Mouse (Mus musculus) MEL-GATA-1-ER (cell line): Measurements from ENCODE around the gene Plcg1.

Experiments
- DNase-seq: peaks from one replicate; pipeline ENCODE4 v3.0.0-alpha.2; 2012; ENCODE audit warnings: low read depth; ENCODE audit errors: extremely low read depth

Gene Plcg1

DNA sequence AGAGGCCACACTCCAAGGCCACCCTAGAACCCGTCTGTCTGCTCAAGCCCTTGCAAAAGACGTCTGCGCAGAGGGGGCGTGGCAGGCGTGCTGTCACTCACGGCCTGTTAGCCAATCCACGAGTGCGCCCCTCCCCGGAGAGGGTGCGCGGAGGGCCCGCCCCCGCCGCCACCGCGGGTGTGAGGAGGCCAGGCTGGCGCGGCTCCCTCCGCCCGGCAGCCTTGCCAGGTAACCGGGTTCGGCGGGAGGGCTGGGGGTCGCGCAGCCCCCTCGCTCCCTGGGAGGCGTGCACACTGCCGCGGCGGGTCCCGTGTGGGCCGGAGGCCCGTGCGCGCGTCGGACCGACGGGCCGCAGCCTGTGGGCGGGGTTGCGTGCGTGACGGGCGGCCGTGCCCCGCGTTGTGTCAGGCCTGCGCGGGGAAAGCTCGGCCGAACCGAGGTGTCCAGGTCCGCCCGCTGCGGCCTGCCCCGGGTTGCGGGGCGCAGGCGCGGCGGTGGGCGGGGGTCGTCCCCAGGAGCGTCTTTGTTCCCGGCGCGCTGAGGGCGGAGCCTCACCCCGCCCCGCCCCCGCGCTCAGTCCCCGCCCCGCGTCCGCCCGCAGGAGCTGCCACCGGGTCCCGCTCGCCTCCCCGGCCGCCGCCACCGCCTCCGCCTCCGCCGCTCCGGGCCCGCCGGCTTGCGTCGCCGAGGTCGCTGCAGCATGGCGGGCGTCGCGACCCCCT lies at the start of gene Plcg1:
Gene Plcg1, plus strand, starts transcription at position 184 of the 722 bp plus-strand sequence.
- peak; percentile 66 for DNase-seq

DNA sequence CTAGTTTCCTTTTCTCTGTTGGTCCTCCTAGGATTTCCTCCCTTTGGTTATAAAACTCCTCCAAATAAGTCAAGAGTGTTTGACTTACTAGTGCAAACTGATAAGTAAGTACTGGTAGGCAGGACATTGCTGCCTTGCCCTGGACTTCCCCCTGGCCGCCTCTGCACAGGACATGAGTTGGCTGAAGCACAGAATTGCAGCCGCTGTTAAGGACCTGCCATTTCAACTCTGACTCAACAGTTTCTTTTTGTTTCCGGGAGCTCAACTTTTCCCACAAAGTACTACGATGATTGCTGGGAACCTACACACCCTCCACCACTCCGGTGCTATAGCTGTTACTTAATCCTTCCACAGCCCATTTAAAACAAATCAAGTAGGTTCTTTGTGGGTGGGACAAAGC lies 30.8 kb upstream of the Plcg1 start:
- no peak for DNase-seq

DNA sequence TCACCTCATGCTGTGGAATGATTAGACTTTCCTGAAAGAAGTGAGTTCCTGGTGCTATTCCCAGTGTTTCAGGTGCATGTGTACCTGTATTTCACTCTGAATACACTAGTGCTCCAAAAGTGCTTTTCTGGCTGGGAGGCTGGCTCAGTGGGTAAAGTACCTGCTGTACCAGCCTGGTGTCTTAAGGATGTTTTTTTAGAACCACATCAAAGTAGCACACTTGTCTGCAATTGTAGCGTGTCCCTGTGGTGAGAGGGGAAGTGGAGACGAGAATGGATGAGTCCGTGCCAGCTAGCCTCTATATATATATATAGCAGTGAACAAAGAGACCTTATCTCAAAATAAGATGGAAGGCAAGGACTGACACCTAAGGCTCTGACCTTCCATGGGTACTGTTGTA lies 29.5 kb upstream of the Plcg1 start:
- DNase-seq: no peak

DNA sequence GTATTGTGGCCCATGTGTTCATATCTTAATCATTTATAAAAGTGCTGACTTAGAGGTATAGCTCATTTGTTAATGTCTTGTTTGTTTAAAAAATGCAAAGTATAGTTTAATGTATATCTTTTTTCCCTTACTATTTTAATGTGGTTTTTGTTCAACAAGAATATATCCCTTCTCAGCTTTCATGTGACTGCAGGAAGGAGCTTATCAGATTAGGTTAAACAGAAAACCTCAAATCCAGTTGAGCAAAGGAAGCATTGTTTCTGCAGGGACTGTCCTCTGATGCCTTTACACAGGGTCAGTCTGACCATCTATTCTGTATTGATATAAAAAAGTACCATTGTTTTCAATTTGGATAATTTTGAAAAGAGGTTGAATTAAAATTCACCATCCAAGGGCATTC lies 28.3 kb upstream of the Plcg1 start:
- no peak for DNase-seq

DNA sequence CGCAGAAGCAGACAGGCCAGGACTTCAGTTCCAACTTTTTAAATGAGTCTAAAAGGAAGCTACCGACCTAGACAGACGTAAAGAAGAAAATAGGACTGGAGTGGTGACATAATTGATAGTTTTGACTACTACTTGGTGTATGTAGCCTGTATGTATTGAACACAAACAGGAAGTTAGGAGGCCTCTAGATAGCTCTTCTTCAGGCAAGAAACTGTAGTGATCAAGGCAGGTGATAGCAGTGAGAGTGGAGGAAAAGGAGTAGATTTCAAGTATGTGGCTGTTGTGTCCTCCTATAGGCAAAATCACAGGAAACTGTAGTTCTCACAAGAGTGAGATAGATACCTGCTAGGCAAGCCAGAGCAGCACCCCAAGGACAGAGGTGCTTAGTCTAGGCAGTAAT lies 23.4 kb upstream of the Plcg1 start:
- no peak for DNase-seq

DNA sequence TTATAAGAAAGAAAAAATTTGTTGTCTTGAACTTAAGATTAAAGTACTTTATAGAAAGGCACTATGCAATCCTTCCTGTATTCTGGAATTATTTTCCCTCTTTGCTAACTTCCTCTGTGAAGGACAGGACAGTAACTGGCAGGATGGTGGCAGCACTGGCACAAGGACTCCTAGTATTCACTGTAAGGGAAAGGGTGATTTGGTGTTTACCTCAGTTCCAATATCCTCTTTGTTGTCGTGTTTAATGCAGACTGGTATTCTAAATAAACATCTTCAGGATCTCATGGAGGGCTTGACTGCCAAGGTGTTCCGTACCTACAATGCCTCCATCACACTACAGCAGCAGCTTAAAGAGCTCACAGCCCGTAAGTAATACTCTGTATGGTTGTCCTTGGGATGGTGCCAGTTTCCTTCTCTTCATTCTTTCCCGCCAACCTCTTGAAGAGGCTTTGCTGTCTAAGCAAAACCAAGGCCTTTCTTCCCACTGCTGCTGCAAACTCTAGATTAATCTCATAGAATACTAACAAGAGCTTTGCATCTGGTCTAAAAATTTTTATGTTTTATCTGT lies 15.6 kb upstream of the Plcg1 start:
- DNase-seq: no peak

DNA sequence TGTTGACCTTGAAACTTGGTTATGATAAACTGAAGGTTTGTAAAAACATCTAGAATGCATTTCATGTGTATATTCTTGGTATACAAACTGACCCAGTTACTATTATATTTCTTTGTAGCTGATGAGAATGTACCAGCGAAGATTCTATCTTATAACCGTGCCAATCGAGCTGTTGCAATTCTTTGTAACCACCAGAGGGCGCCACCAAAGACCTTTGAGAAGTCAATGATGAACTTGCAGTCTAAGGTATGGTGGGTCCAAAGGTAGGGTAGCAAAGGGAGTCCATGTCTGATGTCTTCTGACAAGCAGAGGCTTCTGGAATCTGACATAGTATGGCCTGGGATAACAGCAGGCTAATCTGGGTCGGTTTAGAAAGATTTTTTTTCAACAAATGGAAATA lies 13.8 kb upstream of the Plcg1 start:
- no peak for DNase-seq

DNA sequence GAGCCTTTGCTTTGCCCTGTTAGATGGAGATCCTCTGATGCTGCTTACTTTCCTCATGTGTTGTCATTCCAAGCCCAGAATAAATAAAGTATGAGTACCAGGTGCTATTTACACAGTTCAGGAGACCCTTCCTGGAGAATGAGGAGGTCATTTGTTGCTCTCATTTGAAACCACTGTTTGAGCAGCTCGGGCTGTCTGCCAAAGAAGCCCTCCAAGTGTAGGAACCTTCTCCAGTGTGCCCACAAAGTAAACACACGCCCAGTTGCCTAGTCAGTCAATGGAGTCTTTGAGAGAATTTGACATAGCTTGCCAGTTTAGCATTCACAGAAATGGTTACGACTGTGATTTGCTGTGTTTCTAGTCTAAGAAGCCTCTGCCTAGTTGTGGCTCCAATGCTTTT lies 12.3 kb upstream of the Plcg1 start:
- no peak for DNase-seq

DNA sequence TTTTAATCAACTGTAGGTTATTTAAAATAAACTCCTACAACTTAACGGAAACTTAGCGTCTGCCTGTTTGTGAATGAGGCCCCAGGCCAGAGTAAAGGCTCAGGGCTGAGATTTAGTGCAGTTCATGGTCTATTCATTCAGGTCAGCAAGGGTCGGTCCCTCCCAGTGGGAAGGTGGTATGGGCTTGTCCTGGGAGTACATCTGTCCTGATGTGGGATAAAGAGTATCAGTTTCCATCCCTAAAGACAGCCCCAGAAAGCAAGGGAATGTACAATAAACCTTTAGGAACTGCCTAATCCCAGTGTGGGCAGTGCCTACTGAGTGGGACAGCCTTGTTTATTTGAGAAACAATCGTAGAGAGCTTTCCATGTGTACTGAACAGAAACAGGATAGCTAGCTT lies 8.4 kb upstream of the Plcg1 start:
- no peak for DNase-seq

DNA sequence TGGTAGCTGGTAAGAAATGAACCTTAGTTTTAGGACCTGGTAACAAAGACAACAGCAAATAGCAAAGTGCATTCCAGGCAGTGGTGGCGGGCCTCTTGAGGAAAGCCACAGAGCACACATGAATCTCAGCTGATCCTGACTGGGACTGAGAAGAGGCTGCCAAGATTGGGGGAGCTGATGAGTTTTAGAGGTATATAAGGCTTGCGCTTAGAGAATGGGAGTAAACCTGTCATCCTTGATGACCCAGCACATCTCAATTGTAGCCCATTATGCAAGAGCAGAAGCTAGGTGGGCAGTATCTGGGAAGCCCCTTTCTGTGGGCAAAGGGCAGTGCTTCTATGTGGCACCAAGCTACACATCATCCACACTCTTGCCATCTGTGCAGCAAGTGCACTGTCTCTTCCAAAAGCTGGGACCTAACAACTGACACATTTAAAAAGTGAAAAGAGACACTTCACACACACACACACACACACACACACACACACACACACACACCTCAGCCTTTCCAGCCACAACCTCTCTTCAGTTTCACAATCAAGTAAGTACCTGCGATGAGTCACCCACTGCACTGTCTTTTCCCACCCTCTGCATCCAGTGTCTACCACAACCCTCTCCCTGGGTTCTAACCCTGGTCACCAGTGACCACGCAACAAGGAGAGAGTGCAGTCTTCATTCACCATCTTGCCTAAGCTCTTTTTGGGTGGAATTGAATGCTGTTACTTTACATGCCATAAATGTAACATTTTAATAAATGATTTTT lies 7.3 kb upstream of the Plcg1 start:
- DNase-seq: no peak

DNA sequence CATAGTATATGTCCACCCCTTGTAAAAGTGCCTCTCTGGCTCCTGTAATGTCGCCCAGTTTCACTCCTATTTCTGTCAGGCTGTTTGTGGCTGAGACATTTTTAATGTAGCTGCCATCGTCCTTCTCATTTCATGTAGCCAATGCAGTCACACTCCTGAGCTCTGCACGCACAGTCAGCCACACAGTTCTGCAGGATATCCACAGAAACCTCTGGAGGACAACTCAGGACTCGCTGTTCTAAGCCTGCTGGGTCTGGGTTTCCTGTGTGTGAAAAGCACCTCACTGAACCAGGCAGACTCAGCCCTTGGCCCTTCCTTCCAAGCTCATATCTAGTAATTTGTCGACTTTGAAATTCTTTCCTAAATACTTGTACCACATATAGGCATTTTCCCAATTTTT lies 6.6 kb upstream of the Plcg1 start:
- no peak for DNase-seq

DNA sequence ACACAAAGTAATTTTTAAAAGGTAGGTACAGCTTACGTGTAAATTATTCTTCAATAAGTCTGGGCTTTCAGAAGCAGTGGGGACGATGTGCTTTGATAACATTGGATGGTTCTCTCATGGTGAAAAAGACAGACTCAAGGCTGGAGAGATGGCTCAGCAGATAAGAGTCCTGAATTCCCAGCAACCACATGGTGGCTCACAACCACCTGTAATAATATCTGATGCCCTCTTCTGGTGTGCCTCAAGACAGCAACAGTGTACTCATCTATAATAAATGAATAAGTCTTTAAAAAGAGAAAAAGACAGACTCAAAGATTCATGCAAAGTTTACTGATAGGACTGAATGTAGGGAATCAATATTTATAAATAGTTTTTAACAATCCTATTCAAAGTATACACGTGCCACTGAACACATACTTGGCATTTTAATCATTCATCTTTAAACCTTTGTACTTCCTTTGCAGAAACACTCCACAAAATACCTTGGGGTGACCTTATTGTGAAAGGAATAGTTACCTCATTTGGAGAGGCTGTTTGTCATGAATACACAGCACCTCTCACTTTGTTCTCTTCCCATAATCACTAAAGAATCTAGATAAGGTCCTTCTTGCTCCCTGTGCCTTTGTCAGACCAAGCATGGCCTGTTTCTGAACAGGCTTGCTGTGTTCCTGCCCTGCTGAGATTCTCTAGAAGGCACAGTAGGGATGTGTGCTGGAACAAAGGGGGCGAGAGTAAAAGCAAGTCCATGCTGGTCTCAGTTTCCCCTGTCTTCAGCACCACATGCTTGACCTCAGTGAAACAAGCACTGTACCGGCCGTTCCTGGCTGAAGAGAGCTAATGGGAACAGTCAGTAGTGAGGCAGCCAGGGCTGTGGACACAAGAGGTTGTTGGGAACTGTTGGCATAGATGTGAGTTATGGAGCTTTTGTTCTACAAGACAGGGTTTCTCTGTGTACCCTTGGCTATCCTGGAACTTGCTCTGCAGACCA lies 4.9 kb upstream of the Plcg1 start:
- no peak for DNase-seq

DNA sequence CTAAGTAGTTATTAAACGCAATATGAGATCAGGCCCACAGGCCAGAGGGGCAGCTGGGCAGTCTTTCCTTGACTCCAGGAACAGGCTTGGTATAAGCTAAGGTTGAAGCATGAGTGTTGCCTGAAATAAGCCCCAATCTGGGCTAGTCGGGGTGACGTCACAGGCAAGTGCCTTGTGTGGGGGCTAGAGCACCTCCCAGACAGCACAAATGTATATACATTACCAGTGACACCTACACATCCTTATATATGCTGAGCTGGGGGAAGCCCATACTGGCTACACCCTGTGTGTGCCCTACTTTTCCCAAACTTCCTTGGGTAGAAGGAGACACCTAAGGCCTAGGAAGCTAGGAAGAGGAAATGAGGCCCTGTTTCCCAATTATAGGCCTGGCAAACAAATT lies 2.1 kb upstream of the Plcg1 start:
- no peak for DNase-seq

DNA sequence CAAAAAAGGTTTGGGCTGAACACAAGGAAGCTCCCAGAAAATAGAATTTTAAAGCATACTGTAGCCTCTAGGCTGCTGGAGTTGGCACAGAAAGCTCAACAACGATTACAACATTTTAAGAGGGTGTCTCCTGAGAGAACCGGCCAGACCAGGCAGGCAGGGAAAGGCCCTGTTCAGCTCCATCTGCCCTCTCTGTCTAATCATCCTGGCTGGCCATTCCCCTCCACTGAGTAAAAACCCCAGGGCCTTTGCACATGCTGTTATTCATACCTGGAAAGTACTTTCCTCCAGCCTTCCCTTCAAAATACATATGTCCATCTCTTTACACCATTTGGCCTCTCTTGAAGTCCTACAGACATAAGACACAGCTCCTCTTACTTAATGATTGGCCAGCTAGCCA lies 1.7 kb upstream of the Plcg1 start:
- DNase-seq: no peak

DNA sequence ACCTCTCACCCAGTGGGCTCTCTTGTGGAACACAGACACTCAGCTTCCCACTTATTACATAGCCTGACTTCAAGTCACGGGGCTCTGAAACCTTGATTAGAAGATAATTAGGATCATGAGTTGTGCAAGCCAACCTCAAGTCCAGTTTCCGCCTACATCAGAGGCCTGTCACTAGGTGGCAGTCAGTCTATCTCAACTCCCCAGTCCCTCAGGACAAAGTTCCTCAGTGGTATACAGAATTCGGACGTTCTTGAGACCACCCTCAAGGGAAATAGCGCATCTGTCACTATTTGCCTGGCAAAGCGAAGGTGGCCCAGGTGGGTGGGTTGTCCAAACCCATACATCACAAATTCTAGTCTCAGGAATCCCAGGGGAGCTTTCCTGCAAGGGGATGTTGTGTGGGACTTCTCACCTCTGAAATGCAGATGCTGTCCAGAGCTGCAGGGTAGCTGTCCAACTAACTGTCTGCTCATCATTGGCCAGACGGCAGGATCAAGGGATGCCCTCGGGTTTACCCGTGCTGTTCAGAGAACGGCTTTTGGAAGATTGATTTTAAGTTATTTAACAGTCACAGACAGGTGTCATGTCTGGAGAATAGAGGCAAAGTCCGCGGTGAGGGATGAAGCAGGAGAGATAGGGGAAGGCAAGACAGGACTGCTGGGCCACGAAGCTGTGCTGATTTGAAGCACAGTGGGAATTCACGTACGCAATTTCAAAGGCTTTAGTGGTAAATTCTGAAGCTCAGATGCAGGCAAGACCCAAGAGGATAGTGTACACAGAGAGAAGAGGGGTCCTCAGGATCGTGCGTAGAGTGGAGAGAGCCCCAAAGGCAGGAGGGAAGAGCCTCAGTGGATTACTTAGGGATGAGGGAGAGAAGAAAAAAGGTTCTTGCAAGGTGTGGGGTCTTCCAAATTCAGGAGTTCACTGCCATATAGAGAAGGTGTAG lies 976 bp upstream of the Plcg1 start:
- DNase-seq: no peak

DNA sequence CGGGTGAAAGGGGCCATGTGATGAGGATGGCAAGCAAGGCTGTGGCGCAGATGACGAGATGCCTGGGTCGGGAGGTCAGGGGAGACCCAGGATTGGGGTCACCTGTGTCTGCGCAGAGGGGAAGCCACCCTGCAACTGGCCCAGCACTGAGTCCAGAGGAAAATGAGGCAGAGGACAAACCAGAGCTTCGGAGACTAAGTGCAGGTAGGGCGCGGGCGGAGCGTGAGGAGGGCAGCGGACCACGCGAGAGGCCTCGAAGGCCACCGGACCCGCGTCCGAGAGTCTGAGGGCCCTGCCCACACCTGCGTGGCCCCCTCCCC lies 343 bp upstream of the Plcg1 start:
- no peak for DNase-seq

DNA sequence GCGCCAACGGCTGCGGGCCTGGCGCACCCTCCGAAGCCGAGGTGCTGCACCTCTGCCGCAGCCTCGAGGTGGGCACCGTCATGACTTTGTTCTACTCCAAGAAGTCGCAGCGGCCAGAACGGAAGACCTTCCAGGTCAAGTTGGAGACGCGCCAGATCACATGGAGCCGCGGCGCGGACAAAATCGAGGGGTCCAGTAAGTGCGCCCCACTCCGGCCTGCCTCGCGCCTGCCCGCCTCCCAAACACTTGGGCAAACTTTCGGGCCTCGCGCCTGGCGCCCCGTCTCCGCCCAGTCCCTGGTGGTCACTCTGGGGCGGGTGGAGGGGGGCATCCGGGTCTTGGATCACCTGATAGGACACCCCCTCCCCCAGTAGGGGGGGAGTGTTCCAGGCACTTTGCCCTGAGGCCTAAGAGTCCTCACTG lies 750 bp downstream of the Plcg1 start:
- DNase-seq: no peak

DNA sequence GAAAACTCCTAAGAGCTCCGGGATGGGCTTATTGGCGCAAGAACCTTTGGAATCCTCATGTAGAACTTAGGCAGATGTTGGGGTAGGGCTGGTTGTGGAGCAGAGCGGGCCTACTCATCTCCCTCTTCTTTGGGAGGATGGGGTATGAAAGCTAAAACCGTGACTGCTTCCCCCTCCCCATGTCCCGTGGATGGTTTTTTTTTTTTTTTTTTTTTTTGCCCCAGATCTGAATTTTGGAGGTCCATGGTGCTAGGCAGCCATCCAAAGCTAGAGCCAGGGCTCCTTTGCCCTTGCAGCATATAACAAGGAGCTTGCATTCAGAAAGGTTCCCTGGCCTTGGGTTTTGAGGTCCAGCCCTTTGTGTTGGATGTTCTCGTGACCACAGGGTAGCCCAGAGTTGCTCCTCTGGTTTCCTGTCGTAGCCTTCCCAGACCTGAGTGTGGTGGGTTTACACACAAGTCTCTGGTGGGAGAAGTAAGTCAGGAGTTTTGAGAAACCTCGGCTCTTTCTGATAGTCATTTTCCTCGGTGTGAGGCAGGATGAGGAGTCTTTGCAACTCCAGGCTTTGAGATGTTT lies 1.4 kb downstream of the Plcg1 start:
- no peak for DNase-seq

DNA sequence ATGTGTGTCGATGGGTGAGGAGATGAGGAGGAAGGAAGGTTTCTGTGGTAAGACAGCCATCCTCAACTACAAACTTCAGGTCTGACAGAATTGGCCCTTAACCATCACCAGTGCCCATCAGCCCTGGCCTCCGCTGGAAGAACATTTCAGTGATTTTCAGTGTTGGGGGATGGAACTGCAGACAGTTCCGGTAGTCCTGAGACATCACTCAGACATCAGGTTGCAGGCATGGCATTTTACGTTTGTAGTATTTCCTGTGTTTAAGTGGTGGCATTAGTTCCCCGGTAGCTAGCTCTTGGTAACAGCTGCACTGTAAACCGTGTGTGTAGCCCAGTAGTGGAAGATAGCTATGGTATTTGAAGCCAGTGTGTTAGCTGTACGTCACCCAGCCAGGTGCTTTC lies 2.0 kb downstream of the Plcg1 start:
- no peak for DNase-seq

DNA sequence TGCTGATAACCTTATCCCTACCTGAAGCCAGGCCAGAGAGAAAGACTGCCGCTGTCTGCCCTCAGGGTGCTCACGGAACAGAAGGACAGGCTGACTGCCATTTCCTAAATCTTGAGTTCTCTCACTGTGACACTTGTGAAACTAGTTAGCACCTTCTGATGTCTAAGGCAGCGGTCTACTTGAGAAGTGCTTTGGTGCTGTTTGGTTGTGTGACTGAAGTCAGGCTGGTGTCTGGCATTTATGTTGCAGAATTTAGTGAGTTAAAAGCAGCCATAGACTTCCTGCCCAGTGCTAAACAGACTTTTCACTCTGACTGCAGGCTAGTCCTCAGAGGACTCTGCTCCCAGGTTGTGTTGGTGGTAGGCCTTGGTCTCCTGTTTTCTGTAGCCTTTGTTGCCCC lies 3.2 kb downstream of the Plcg1 start:
- DNase-seq: no peak
